Mouse (Mus musculus) adrenal gland, postnatal 36 days (tissue): Measurements from ENCODE around the gene Wnk1. TPM values are rescaled to one million over a fixed set of nuclear protein-coding genes. Genes with fewer than 3 reads are reported as not detected.

Source experiments
- DNase-seq, 2 experiments: peaks; one replicate each; pipeline ENCODE4 v3.0.0; 2021; ENCODE audit warnings: mixed read lengths in 1 of 2
- total RNA-seq, 2 experiments: library from RNA; stranded (reverse); gene quantifications; 2 replicates each; pipeline ENCODE4 v1.2.3; 2021

Wnk1 gene
- total RNA-seq, 2 experiments from 2014 or later, result 170 to 212 TPM

DNA sequence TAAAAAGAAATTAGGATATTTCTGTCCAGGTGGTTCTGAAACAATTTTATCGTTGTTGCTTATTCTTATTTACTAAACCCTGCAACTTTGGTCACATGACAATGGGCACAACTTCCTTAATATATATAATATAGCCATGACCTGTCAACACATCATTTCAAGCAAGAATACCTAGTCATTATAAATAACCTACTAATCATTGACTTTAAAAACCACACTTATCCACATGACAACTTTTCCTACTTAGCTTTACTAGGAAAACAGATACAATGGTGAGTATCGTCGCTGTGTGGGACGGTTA is 2.0 kb upstream of the Wnk1 start:
- DNase-seq, result no peak

GRCm38 (mm10) chr6:120039668-120040556 is 1.4 kb upstream of the Wnk1 start:
- DNase-seq, result peak; percentile 77 to 87

DNA sequence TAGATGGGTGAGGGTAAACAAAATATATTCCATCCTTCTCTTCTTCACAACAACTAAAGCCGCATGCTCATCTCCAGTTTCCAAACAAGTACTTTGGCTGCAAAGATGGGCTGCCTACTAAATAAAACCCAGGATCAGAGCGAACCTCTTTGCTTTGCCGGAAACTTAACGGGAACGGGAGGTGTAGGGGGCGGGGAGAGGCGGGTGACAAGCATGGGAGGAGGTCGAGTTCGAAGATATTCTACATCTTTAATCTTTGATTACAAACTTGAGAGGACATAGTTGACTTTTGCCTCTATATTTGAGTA is 738 bp upstream of the Wnk1 start:
- DNase-seq, result peak; percentile 31 to 54

DNA sequence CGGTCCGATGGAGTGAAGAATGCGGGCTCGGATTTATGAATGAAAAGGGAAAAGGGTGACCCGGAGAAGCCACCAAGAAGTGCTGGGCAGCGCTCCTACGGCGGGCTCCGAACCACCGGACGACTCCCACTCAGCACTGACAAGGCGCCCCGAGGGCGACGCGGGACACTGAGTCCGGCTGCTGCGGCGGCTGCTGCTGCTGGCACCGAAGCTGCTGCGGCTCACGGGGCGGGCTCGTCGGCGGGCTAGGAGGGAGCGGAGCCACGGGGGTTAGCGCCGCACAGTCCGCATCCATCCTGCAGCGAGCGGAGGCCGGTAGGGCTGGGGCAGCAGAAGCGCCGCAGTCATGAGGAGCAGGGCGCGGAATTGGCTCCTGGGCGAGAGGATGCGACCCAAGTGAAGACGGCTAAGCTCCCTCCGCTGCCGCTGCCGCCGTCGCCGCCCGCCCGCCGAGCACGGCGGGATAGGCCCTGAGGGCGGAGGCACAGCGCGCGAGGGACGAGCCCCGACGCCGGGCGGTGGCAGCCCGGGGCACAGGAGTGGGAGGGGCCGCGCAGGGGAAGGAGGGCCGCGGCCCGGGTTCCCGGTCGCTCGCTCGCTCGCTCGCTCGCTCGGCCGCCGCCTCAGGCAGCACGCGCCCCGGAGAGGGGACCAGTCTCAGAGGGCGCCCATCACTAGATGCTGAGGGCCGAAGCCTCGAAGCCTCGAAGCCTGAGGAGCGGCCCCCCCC is 671 bp downstream of the Wnk1 start:
- peak; percentile 88 to 91 for DNase-seq

- peak; percentile 81 to 83 for DNase-seq
Observed at GRCm38 (mm10) chr6:120037004-120037635, 1.4 kb downstream of the Wnk1 start.

- DNase-seq, result no peak
Observed at GRCm38 (mm10) chr6:120024577-120024976, 13.9 kb downstream of the Wnk1 start.

GRCm38 (mm10) chr6:120023746-120024145 is 14.7 kb downstream of the Wnk1 start:
- DNase-seq, result no peak

- DNase-seq, result no peak
Observed at GRCm38 (mm10) chr6:120022042-120022441, 16.4 kb downstream of the Wnk1 start.

GRCm38 (mm10) chr6:120019697-120020096 is 18.8 kb downstream of the Wnk1 start:
- DNase-seq, result no peak

DNA sequence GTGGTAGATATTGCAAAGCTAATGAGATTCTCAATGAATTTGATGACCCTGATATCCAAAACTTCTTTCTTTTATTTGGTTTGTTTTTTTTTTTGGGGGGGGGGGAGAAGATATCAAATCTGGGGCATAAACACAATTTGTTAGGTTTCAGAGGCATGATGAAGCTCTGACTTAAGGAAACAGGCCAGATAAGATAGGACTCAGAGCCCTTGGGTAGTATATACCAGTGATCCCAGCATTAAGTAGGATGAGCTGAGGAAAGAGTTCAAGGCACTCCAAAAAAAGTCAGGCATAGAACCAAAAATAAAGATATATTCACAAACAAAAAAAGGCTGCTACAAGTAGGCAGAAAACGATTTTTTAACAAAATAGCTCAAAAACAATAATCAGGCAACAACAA is 25.3 kb downstream of the Wnk1 start:
- no peak for DNase-seq

DNA sequence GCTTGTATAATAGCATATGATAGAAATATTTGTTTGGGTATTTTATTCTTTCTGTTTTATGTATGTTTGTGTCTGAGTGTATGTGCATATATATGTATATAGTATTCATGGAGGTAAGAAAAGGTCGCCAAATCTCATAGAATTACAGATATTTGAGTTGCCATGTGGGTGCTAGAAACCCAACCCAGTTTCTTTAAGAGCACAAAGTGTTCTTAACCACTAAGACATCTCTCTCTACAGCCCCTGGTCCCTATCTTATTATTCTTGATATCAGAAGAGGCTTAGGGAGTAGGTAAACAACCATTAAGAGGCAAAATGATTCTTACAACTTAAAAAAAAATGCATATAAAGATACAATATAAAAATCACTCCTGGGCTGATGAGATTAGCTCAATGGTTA is 27.0 kb downstream of the Wnk1 start:
- DNase-seq, result no peak

- no peak for DNase-seq
Observed at GRCm38 (mm10) chr6:120011001-120011400, 27.5 kb downstream of the Wnk1 start.

DNA sequence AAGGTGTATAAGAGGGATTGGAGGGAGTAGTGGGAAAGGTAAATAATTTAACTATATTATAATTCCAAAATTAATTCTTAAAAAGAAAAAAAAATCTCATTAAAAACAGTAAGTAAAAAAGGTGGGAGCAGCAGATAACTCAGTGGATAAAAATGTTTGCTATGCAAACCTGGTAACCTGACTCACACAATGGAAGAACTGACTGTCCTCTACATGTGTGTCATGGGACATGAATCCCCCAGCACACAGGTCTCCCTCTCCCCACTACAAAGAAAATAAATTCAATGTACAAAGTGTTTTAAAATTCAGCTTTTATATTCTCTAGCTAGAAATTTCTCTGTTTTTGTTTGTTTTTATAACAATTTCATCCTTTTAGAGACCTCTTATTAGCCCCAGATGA is 27.9 kb downstream of the Wnk1 start:
- DNase-seq, result no peak

GRCm38 (mm10) chr6:120001718-120002117 is 36.8 kb downstream of the Wnk1 start:
- no peak for DNase-seq

DNA sequence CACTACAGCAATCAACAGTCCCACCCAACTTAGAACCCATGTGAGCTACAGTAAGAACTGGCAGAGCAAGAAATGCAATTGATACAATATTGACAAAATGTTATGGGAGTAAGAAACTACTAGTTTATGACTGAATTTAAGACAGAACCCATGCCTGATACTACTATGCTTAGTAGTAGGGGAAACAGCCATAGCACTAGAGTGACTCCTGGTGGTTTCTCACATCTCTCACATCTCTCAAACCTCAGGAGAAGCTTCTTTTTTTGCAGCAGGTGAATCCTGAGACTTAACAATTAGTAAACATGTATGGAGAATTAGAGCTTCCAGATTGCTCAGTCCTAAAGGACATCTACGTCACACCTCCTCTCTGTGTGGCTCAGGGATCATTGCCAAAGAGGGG is 42.0 kb downstream of the Wnk1 start:
- no peak for DNase-seq

GRCm38 (mm10) chr6:119924235-119925005 is 114.1 kb downstream of the Wnk1 start:
- DNase-seq, result peak in 1 of 2 experiments; percentile 12

DNA sequence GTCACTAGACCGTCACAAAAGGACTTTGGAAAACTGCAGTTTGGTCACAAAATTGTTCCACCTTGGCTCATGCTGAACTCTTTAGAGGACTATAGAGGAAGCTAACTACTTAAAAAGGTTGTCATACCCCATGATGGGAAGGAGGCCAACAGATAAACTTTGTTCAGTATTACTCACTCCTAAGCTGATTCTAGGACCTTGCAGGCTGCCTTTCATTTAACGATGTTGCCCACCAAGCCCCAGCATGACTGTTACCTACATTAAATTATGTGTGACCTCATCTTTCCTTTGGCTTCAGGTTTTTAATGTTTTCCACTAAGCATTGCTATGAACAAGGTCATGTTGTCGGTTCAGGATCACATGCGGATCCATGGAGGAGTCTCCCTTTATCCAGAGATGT is 115.9 kb downstream of the Wnk1 start:
- DNase-seq, result peak in 1 of 2 experiments; percentile 27

DNA sequence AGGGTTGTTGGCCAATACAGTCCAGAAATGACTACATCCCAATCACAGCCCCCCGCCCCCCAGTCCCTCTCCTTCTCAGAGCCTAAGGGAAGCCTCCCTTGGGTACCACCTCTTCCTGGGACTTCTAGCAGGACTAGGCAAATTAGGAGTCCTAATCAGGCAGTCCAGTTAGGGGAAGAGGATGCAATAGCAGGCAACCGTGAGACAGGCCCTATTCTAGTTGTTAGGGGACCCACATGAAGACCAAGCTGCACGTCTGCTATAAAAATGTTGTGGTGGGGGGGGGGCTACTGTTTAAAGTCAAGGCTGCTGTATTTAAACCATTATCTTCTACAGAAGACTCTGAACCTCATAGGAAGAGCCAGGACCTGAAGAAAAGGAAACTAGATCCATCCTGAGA is 116.3 kb downstream of the Wnk1 start:
- no peak for DNase-seq

DNA sequence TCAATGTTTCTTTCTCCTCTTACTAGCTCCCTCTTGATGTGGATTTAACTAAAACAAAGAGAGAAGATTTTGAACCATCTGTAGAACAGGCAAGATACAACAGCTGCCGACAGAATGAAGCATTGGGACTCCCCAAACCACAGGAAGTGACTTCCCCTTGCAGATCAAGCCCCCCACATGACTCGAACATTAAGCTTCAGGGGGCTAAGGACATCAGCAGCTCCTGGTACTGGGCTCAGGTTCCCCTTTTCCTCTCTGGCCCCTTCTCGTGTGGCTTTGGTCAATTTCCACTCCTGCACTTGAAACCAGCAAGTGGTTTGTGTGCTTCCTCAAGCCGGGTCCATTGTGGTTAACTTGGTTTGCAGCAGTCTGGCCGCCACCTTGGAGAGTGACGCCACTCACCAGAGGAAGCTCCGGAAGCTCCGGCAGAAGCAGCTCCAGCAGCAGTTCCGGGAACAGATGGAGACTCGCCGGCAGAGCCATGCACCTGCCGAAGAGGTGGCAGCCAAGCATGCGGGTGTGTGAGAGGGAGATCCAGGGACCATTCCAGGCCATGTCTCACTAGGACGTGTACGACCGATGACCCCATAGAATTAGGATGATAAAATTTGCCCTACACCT is 119.8 kb downstream of the Wnk1 start:
- no peak for DNase-seq

- DNase-seq, result no peak
Observed at GRCm38 (mm10) chr6:119915710-119916109, 122.8 kb downstream of the Wnk1 start.

GRCm38 (mm10) chr6:119912046-119912445 is 126.4 kb downstream of the Wnk1 start:
- DNase-seq, result no peak

- DNase-seq, result no peak
Observed at GRCm38 (mm10) chr6:119905461-119905860, 133.0 kb downstream of the Wnk1 start.
